Mouse (Mus musculus) ovary, adult 18-20 months (tissue): ENCODE data around the gene St7l.

Source experiments
- DNase-seq: peaks from one replicate; pipeline ENCODE4 v3.0.0; 2022; ENCODE audit warnings: low spot score, mixed read lengths

Gene St7l

GRCm38 (mm10) chr3:104963331-104964276 is 99.8 kb downstream of the St7l start:
- DNase-seq = no peak

DNA sequence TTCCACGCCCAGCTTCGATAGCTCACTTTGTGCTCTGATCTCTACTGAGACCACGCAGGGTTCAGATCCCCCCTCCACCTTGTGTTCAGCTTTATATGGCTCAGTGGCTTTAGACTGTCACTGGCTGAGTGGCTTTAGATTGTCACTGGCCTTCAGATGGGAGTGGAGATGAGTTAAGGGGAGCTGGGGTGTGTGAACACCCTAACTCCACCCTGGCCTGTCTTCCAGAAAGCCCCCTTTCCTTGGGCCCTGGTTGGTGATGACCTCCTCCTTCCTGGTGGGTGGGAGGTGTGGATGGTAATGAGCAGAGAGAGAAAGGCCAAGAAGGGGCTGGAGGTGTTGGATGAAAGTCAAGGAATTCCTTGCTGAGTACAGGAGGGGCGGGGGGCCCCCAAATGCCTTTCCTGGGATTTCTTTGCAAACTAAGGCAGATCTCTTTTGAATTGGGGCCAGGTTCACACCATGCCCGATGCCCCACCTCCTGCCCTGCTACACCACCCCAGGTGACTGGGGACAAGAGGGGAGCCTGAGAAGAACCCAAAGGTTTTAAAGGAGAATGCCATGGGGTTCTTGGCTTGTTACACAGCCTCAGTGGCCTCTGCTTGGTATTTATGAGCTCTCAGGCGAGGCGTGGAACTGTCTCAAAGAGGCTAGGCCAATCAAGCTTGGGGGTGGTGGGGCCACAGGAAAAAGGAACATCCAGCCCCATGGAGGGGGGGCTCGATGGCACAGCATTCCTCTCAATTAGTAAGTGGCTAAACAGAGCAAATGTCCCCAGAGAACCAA is 101.5 kb downstream of the St7l start:
- no peak for DNase-seq

DNA sequence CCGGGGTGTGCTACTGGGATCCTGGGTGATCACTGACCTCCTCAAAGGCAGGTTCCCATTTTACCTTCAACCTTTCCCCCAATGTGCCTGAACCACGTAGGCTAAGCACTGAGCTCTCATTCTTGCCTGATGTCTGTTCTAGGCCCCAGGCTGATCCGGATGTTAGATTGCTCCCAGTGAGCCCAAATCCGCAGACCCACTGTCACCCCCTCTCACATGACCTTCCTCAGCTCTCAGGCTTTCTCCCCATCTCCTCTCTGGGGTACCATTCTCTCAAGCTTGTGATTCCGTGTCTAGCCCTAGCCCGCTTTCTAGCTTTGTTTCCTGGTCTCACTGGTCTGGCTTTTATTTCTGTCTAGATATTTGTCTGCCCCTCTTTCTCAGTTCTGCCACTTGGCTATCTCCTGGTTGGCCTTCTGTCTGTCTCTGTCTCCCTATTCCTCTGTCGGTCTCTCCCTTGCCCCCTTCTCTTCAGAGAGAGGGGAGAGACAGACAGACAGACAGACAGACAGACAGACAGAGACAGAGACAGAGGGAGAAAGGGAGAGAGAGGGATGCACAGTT is 102.3 kb downstream of the St7l start:
- DNase-seq = no peak

DNA sequence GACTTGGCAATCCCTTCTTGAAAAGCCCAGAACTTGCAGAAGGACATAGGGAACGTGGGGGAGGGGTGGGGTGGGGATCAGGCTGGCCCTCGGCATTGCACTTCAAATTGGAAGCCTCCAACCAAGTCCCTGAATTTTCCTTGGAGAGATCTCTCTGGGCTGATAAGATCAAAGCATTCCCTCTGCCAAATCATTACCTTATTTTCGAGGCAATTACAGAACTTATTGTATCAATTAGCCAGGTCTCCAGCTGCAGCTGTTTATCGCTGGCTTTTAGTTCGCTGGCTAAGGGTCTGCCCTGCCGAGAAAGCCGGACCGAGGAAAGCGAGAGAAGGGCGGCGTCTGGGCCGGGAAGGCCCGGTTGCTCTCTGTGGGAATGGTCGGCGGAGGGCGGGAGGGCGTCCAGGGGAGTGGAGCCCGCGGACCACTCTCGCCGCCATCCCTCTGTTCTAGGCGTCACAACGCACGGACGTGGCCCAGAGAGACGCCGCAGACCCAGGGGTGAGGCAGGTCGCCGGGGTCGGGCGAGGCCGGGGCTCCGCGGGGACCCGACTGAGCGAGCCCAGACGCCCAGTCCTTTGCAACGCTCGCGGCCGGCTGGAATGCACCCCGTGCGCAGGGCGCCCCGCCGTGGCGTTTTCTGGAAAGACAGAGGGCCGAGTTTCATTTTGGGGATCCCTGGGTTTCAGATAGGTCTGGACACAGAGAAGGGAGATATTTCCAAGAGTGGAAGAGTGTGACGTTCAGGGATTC is 103.9 kb downstream of the St7l start:
- DNase-seq = peak; percentile 71
